Mouse (Mus musculus) adrenal gland, postnatal 4 days (tissue): Measurements from ENCODE around the gene Chst4. TPM values are rescaled to one million over a fixed set of nuclear protein-coding genes. Genes with fewer than 3 reads are reported as not detected.

Experiments
- DNase-seq, 2 experiments: peaks; one replicate each; pipeline ENCODE4 v3.0.0; 2021 to 2022; ENCODE audit warnings: low spot score in 2 of 2, mixed read lengths in 2 of 2
- total RNA-seq, 2 experiments: library from RNA; stranded (reverse); gene quantifications; 2 replicates each; pipeline ENCODE4 v1.2.3; 2021

The Chst4 gene
- total RNA-seq, 2 experiments from 2014 or later, result 1.6 to 2.3 TPM

- DNase-seq, result no peak
These were observed 31.1 kb downstream of the Chst4 start for GRCm38 (mm10) chr8:110008228-110008994.

- no peak for DNase-seq
These were observed 33.1 kb downstream of the Chst4 start for GRCm38 (mm10) chr8:110006312-110007023.

GRCm38 (mm10) chr8:110004300-110004699 is 35.2 kb downstream of the Chst4 start:
- DNase-seq, result no peak

GRCm38 (mm10) chr8:110002953-110003352 is 36.6 kb downstream of the Chst4 start:
- no peak for DNase-seq

GRCm38 (mm10) chr8:109999974-110000373 is 39.6 kb downstream of the Chst4 start:
- DNase-seq, result no peak

GRCm38 (mm10) chr8:109998066-109998465 is 41.5 kb downstream of the Chst4 start:
- DNase-seq, result no peak

GRCm38 (mm10) chr8:109997381-109997780 is 42.2 kb downstream of the Chst4 start:
- no peak for DNase-seq

- DNase-seq, result no peak
These were observed 46.6 kb downstream of the Chst4 start for GRCm38 (mm10) chr8:109992951-109993350.

- no peak for DNase-seq
These were observed 47.4 kb downstream of the Chst4 start for GRCm38 (mm10) chr8:109992166-109992565.

- DNase-seq, result no peak
These were observed 49.3 kb downstream of the Chst4 start, which contains the start of gene Tat for GRCm38 (mm10) chr8:109990224-109990623. Gene Tat (plus strand): TSS chr8:109990437.

GRCm38 (mm10) chr8:109989151-109989550 is 50.4 kb downstream of the Chst4 start:
- no peak for DNase-seq

GRCm38 (mm10) chr8:109987776-109988175 is 51.8 kb downstream of the Chst4 start:
- DNase-seq, result no peak

- DNase-seq, result no peak
These were observed 53.2 kb downstream of the Chst4 start for GRCm38 (mm10) chr8:109986384-109986783.

- DNase-seq, result no peak
These were observed 55.6 kb downstream of the Chst4 start for GRCm38 (mm10) chr8:109983944-109984343.

- no peak for DNase-seq
These were observed 57.0 kb downstream of the Chst4 start for GRCm38 (mm10) chr8:109982386-109983105.

- no peak for DNase-seq
These were observed 60.2 kb downstream of the Chst4 start for GRCm38 (mm10) chr8:109979339-109979738.

Other genes with a start within 250 kb of the Chst4 start
- 10 to 100 TPM; 11.3 to 12.2 TPM for gene Phlpp2, start 171.2 kb downstream of the Chst4 start, total RNA-seq
- gene Marveld3, start 77.5 kb downstream of the Chst4 start, total RNA-seq, result 1 to 10 TPM in 1 of 2 experiments, under 1 TPM in 1; 0.25 to 1.6 TPM
- gene Tat, start 49.3 kb downstream of the Chst4 start, total RNA-seq, result 1 to 10 TPM in 1 of 2 experiments, under 1 TPM in 1; 0.48 to 8.8 TPM
- gene Zfp612, start 40.0 kb upstream of the Chst4 start, total RNA-seq, result 10 to 100 TPM in 1 of 2 experiments, 1 to 10 TPM in 1; 8.2 to 10.8 TPM
- gene Gm21964, start 61.5 kb upstream of the Chst4 start, total RNA-seq, result not detected
- not detected for gene Gm17720, start 63.0 kb upstream of the Chst4 start, total RNA-seq
- gene Calb2, start 128.5 kb upstream of the Chst4 start, total RNA-seq, result 1 to 10 TPM in 1 of 2 experiments, not detected in 1; 1.4 TPM
- 1 to 10 TPM; 8.6 to 8.8 TPM for gene Cmtr2, start 175.9 kb upstream of the Chst4 start, total RNA-seq
- gene Hydin, start 227.2 kb upstream of the Chst4 start, total RNA-seq, result under 1 TPM; 0.08 to 0.20 TPM